Mouse (Mus musculus): ENCODE data around the gene Tmem102. TPM values are rescaled to one million over a fixed set of nuclear protein-coding genes. Genes with fewer than 3 reads are reported as not detected.
A peak's percentile ranks its signal among the peaks of the same experiment; 100 is the strongest.

The Tmem102 gene
- total and polyA plus RNA-seq, 3 experiments, result 0.08 TPM; not detected in 2

GRCm38 (mm10) chr11:69838714-69839104, 33.3 kb upstream of the Tmem102 start:
- peak; percentile 54 for DNase-seq (ENCODE audit: extremely low read depth)
- no peak overlapping the region; the same call in 1 of the 2 replicates for H3K27ac ChIP-seq (ENCODE audit: insufficient read depth, low read depth)
- H3K9me3 ChIP-seq (replicated peaks; ENCODE audit: low read length), result no peaks in the 10 kb centered on the region
- H3K79me2 ChIP-seq (replicated peaks; ENCODE audit: control insufficient read depth, extremely low read depth, insufficient read depth, poor library complexity, severe bottlenecking), result no peaks in the 10 kb centered on the region
- peaks cover 9 to 23% of the 10 kb centered on the region in 2 experiments for H3K4me1 ChIP-seq (ENCODE audit: control insufficient read depth in 1 of 2, insufficient read depth in 2 of 2)
- H3K9ac ChIP-seq (ENCODE audit: insufficient read depth, low read depth), result peak overlapping the region; percentile 80
- in situ Hi-C loops (cut with MboI; ENCODE audit: low pct_ligation_motif_present, low pct_unique_long_range_greater_than_20kb, low sequenced_read_pairs) (no loop called here), dilution Hi-C loops (cut with MboI; ENCODE audit: extremely low pct_ligation_motif_present, extremely low pct_unique_long_range_greater_than_20kb, low sequenced_read_pairs) (no loop called here)
- H3K4me3 ChIP-seq (replicated peaks in 1 of 3; ENCODE audit: low read depth in 2 of 3, low read length in 2 of 3, poor library complexity in 1 of 3), result peak overlapping the region; percentile 62 to 100 (median 67)
- peaks cover 25% of the 10 kb centered on the region for H3K27me3 ChIP-seq (replicated peaks)
- H3K4me2 ChIP-seq (ENCODE audit: insufficient read depth, low read depth, poor library complexity, severe bottlenecking), result peak overlapping the region; percentile 63
- H3K36me3 ChIP-seq (replicated peaks in 1 of 2; ENCODE audit: control insufficient read depth in 1 of 2, insufficient read depth in 1 of 2, low read length in 1 of 2), result peaks cover 3 to 9% of the 10 kb centered on the region in 2 experiments
- 0 out of 2 replicates have a peak, but pooled peaks have one; percentile 12 for TF ChIP-seq UBTF (IDR thresholded peaks at IDR 0.05; ENCODE audit: low read depth, low read length)
- TF ChIP-seq CHD1 (IDR thresholded peaks at IDR 0.05; ENCODE audit: low read depth, low read length), result no peak
- peak; percentile 58 for TF ChIP-seq SIN3A (IDR thresholded peaks at IDR 0.05; ENCODE audit: low read length)
- TF ChIP-seq ZNF384 (IDR thresholded peaks at IDR 0.05; ENCODE audit: low read depth, low read length), result no peak

- peaks cover 31% of the 10 kb centered on the region for H3K27me3 ChIP-seq (replicated peaks)
- H3K36me3 ChIP-seq (replicated peaks in 1 of 2; ENCODE audit: control insufficient read depth in 1 of 2, insufficient read depth in 1 of 2, low read length in 1 of 2), result peaks cover 3 to 9% of the 10 kb centered on the region in 2 experiments
- peak within 1 kb of the TSS; percentile 62 to 100 (median 67) for H3K4me3 ChIP-seq (replicated peaks in 1 of 3; ENCODE audit: low read depth in 2 of 3, low read length in 2 of 3, poor library complexity in 1 of 3)
- dilution Hi-C loops (cut with MboI; ENCODE audit: extremely low pct_ligation_motif_present, extremely low pct_unique_long_range_greater_than_20kb, low sequenced_read_pairs) (no loop called here), in situ Hi-C loops (cut with MboI; ENCODE audit: low pct_ligation_motif_present, low pct_unique_long_range_greater_than_20kb, low sequenced_read_pairs) (no loop called here)
- DNase-seq (ENCODE audit: extremely low read depth), result peak; percentile 100
- peaks cover 10 to 23% of the 10 kb centered on the region in 2 experiments for H3K4me1 ChIP-seq (ENCODE audit: control insufficient read depth in 1 of 2, insufficient read depth in 2 of 2)
- peak within 1 kb of the TSS; percentile 98 for H3K4me2 ChIP-seq (ENCODE audit: insufficient read depth, low read depth, poor library complexity, severe bottlenecking)
- no peaks in the 10 kb centered on the region for H3K79me2 ChIP-seq (replicated peaks; ENCODE audit: control insufficient read depth, extremely low read depth, insufficient read depth, poor library complexity, severe bottlenecking)
- H3K9me3 ChIP-seq (replicated peaks; ENCODE audit: low read length), result no peaks in the 10 kb centered on the region
- no peak within 1 kb of the TSS; the same call in 1 of the 2 replicates for H3K27ac ChIP-seq (ENCODE audit: insufficient read depth, low read depth)
- peak within 1 kb of the TSS; percentile 80 for H3K9ac ChIP-seq (ENCODE audit: insufficient read depth, low read depth)
- TF ChIP-seq POLR2AphosphoS2 (IDR thresholded peaks at IDR 0.05; ENCODE audit: low read depth, low read length) (peak; percentile 77; the same call in 1 of the 2 replicates), CHD1 (IDR thresholded peaks at IDR 0.05; ENCODE audit: low read depth, low read length) (no peak), USF2 (conservative IDR thresholded peaks at IDR 0.05; ENCODE audit: low read depth, low read length) (no peak), KAT2A (IDR thresholded peaks at IDR 0.05; ENCODE audit: insufficient replicate concordance, low read length) (peak; percentile 68; the same call in 1 of the 2 replicates), MYC (IDR thresholded peaks at IDR 0.05; ENCODE audit: low read depth, low read length) (0 out of 2 replicates have a peak, but pooled peaks have one; percentile 38), MAX (IDR thresholded peaks at IDR 0.05; ENCODE audit: low read length) (peak; percentile 75), UBTF (IDR thresholded peaks at IDR 0.05; ENCODE audit: low read depth, low read length) (peak; percentile 56; the same call in 1 of the 2 replicates), ZMIZ1 (IDR thresholded peaks at IDR 0.05; ENCODE audit: low read depth, low read length) (peak; percentile 82), ZNF384 (IDR thresholded peaks at IDR 0.05; ENCODE audit: low read depth, low read length) (no peak), JUND (conservative IDR thresholded peaks at IDR 0.05; ENCODE audit: low read depth, low read length) (no peak; the same call in 1 of the 2 replicates), PAX5 (IDR thresholded peaks at IDR 0.05; ENCODE audit: low read length) (no peak), GABPA (IDR thresholded peaks at IDR 0.05; ENCODE audit: insufficient replicate concordance, low read depth, low read length) (peak; percentile 92), NELFE (IDR thresholded peaks at IDR 0.05; ENCODE audit: low read depth, low read length) (peak; percentile 93), EP300 (IDR thresholded peaks at IDR 0.05; ENCODE audit: low read length) (0 out of 2 replicates have a peak, but pooled peaks have one; percentile 12), E2F4 (IDR thresholded peaks at IDR 0.05; ENCODE audit: insufficient replicate concordance, low read depth, low read length) (peak; percentile 83; the same call in 1 of the 2 replicates), ZC3H11A (IDR thresholded peaks at IDR 0.05; ENCODE audit: low read depth, low read length) (no peak), TCF12 (IDR thresholded peaks at IDR 0.05; ENCODE audit: low read depth, low read length) (peak; percentile 90), MXI1 (IDR thresholded peaks at IDR 0.05; ENCODE audit: low read depth, low read length) (peak; percentile 44; the same call in 1 of the 2 replicates), MAZ (IDR thresholded peaks at IDR 0.05; ENCODE audit: low read depth, low read length) (peak; percentile 25; the same call in 1 of the 2 replicates), MEF2A (IDR thresholded peaks at IDR 0.05; ENCODE audit: borderline replicate concordance, low read depth, low read length) (no peak; the same call in 1 of the 2 replicates), POLR2A (IDR thresholded peaks at IDR 0.05; ENCODE audit: low read depth, low read length) (peak; percentile 89), ZKSCAN1 (IDR thresholded peaks at IDR 0.05; ENCODE audit: borderline replicate concordance, low read depth, low read length) (no peak), ELF1 (IDR thresholded peaks at IDR 0.05; ENCODE audit: low read depth, low read length) (peak; percentile 67), BHLHE40 (IDR thresholded peaks at IDR 0.05; ENCODE audit: low read depth, low read length) (peak; percentile 90), MAFK (IDR thresholded peaks at IDR 0.05; ENCODE audit: insufficient replicate concordance, low read length) (no peak), IRF4 (IDR thresholded peaks at IDR 0.05; ENCODE audit: low read depth, low read length) (no peak; the same call in 1 of the 2 replicates), RCOR1 (conservative IDR thresholded peaks at IDR 0.05; ENCODE audit: low read depth, low read length) (no peak), HCFC1 (IDR thresholded peaks at IDR 0.05; ENCODE audit: low read depth, low read length) (peak; percentile 85)
Measured at GRCm38 (mm10) chr11:69837952-69838713, 32.7 kb upstream of the Tmem102 start, which contains the start of gene Tmem256. Gene Tmem256 (plus strand): TSS chr11:69838514.
